Mouse (Mus musculus): Measurements from ENCODE around the gene Pla2g4b.

- TF ChIP-seq TAL1 (IDR thresholded peaks at IDR 0.05; ENCODE audit: low read length) (no peak), GATA1 (IDR thresholded peaks at IDR 0.05; ENCODE audit: low read length) (no peak)
These were observed 25.5 kb upstream of the Pla2g4b start for GRCm38 (mm10) chr2:120007680-120008210.
